Mouse (Mus musculus) heart, postnatal 25 days (tissue): ENCODE results near the gene Olfr403. TPM values are rescaled to one million over a fixed set of nuclear protein-coding genes. Genes with fewer than 3 reads are reported as not detected.
"Not testable (repeated sequence)": the region's sequence is repeated elsewhere in the genome, so short reads cannot be mapped to it uniquely, and the experiment has no call there.

Experiments used
- DNase-seq: peaks from one replicate; pipeline ENCODE4 v3.0.0; 2022; ENCODE audit warnings: low spot score
- intact Hi-C: fragments of 180-260 bp; cut with DNase I; formaldehyde crosslinking; loops from one replicate; pipeline ENCODE4 v1.15.1; 2025
- total RNA-seq, 2 experiments: library from RNA; stranded (reverse); gene quantifications; 2 replicates each; pipeline ENCODE4 v1.2.3; 2021

The Olfr403 gene
- total RNA-seq = not detected

- no peak for DNase-seq
- intact Hi-C loops = no loop called here
Observed at GRCm38 (mm10) chr11:74185949-74186348, at the start of gene Olfr403. Gene Olfr403 (plus strand): TSS chr11:74186249.

- intact Hi-C loops, DNase-seq: not testable (repeated sequence)
Observed at GRCm38 (mm10) chr11:74140001-74140400, 46.0 kb upstream of the Olfr403 start.

GRCm38 (mm10) chr11:74145866-74146265 is 40.2 kb upstream of the Olfr403 start:
- intact Hi-C loops = no loop called here
- no peak for DNase-seq

GRCm38 (mm10) chr11:74153229-74153628 is 32.8 kb upstream of the Olfr403 start, which contains the start of gene Olfr402:
Gene Olfr402 (plus strand): TSS chr11:74153529.
- DNase-seq = no peak
- intact Hi-C loops = no loop called here

- intact Hi-C loops = no loop called here
- no peak for DNase-seq
Observed at GRCm38 (mm10) chr11:74168771-74169170, 17.3 kb upstream of the Olfr403 start.

GRCm38 (mm10) chr11:74183168-74183567 is 2.9 kb upstream of the Olfr403 start:
- DNase-seq = no peak

GRCm38 (mm10) chr11:74183745-74184144 is 2.3 kb upstream of the Olfr403 start:
- intact Hi-C loops = no loop called here
- DNase-seq = no peak

More at GRCm38 (mm10) chr11:74183168-74183567, 2.9 kb upstream of the Olfr403 start:
- intact Hi-C loops = no loop called here

GRCm38 (mm10) chr11:74211279-74211678 is 25.2 kb downstream of the Olfr403 start, which contains the start of gene Olfr43:
Gene Olfr43 (minus strand): TSS chr11:74211379.
- no peak for DNase-seq
- intact Hi-C loops = no loop called here

GRCm38 (mm10) chr11:74241201-74241600 is 55.2 kb downstream of the Olfr403 start:
- intact Hi-C loops = no loop called here

More at GRCm38 (mm10) chr11:74241201-74241600, 55.2 kb downstream of the Olfr403 start:
- DNase-seq = no peak

Other genes with a start within 250 kb of the Olfr403 start
- gene Olfr23, start 249.6 kb upstream of the Olfr403 start, total RNA-seq = not detected
- gene Olfr397, start 225.4 kb upstream of the Olfr403 start, total RNA-seq = not detected
- not detected for gene Olfr398, start 195.8 kb upstream of the Olfr403 start, total RNA-seq
- gene Olfr139, start 129.7 kb upstream of the Olfr403 start, total RNA-seq = not detected
- not detected for gene Olfr399, start 129.6 kb upstream of the Olfr403 start, total RNA-seq
- gene Zfp616, start 116.3 kb upstream of the Olfr403 start, total RNA-seq = not detected
- not detected for gene Olfr401, start 72.5 kb upstream of the Olfr403 start, total RNA-seq
- gene Olfr402, start 32.7 kb upstream of the Olfr403 start, total RNA-seq = not detected
- not detected for gene Olfr43, start 25.1 kb downstream of the Olfr403 start, total RNA-seq
- gene Olfr406, start 73.6 kb downstream of the Olfr403 start, total RNA-seq = not detected
- gene Olfr59, start 97.5 kb downstream of the Olfr403 start, total RNA-seq = not detected
- gene Olfr410, start 151.8 kb downstream of the Olfr403 start, total RNA-seq = not detected
- not detected for gene Olfr411, start 166.4 kb downstream of the Olfr403 start, total RNA-seq
- gene Olfr412, start 175.8 kb downstream of the Olfr403 start, total RNA-seq = not detected